Mouse (Mus musculus): ENCODE results near the gene Tmbim1. TPM values are rescaled to one million over a fixed set of nuclear protein-coding genes. Genes with fewer than 3 reads are reported as not detected.

Tmbim1 gene
- polyA plus RNA-seq (2012; fragmentation: generic; extraction: Trizol), result 10 to 100 TPM; 25.9 to 73.9 TPM

DNA sequence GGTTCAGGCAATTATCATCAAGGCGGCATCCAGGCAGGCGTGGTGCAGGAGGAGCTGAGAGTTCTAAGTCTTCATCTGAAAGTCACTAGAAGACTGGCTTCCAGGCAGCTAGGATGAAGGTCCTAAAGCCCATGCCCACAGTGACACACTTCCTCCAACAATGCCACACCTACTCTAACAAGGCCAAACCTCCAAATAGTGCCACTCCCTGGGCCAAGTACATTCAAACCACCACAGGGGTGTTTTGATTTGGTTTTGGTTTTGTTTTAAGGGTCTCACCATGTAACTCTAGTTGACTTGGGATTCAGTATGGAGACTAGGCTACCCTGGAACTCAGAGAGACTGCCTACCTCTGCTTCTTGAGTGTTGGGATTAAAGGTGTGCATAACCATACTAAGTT is at the start of gene Tmbim1:
Gene Tmbim1, minus strand, starts transcription at position 101 of the 400 bp plus-strand sequence.

DNA sequence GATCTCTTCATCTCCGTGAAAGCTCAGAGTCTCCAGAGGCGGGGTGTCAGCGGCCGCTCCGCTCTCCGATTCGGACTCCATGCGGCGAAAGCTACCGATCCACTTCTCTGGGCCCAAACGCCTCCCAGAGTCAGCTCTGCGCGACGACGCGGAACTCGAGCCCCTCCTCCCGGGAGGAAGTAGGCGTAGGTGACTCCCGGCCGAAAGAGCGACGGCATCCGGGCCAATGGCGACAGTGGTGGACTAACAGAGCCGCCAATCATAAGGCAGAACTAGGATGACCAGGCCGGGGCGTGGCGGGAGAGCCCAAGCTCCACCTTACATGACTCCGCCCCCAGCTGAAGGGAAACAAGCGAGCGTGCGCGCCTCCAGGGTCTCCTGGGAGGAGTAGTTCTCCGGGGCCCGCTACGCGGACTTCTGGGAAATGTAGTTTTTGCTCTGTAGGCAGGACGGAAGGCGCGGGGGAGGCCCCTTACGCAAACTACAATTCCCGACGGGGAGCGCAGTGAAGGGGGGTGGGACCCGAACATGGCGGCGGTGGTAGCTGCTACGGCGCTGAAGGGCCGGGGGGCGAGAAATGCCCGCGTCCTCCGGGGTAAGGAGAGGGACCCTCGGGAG is 20.8 kb downstream of the Tmbim1 start, which contains the start of the genes Aamp and Pnkd:
Gene Aamp, minus strand, starts transcription at position 196 of the 618 bp plus-strand sequence.
Gene Pnkd, plus strand, starts transcription at position 388 of the 618 bp plus-strand sequence.

DNA sequence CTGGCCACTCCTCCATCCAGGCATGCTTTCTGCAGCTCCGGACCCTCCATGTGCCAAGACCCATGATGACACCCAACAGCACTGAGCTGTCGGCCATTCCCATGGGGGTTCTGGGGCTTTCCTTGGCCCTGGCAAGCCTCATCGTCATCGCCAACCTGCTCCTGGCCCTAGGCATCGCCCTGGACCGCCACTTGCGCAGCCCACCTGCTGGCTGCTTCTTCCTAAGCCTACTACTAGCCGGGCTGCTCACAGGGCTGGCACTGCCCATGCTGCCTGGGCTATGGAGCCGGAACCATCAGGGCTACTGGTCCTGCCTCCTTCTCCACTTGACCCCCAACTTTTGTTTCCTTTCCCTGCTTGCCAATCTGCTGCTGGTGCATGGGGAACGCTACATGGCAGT is 26.9 kb downstream of the Tmbim1 start, which contains the start of gene Gpbar1:
Gene Gpbar1, plus strand, starts transcription at position 13 of the 400 bp plus-strand sequence.

Other genes with a start within 250 kb of the Tmbim1 start
- gene Tns1, start 181.2 kb downstream of the Tmbim1 start, polyA plus RNA-seq (2012; fragmentation: generic; extraction: Trizol), result 10 to 100 TPM; 10.5 to 17.3 TPM
- gene Rufy4, start 180.1 kb downstream of the Tmbim1 start, polyA plus RNA-seq (2012; fragmentation: generic; extraction: Trizol), result under 1 TPM; 0.08 to 0.47 TPM
- gene Cxcr2, start 151.6 kb downstream of the Tmbim1 start, polyA plus RNA-seq (2012; fragmentation: generic; extraction: Trizol), result under 1 TPM in 1 of 2 experiments, not detected in 1; 0.01 TPM
- gene Cxcr1, start 111.0 kb downstream of the Tmbim1 start, polyA plus RNA-seq (2012; fragmentation: generic; extraction: Trizol), result under 1 TPM in 1 of 2 experiments, not detected in 1; 0.06 TPM
- 100 to 1,000 TPM in 1 of 2 experiments, 10 to 100 TPM in 1; 41.4 to 154 TPM for gene Arpc2, start 69.5 kb downstream of the Tmbim1 start, polyA plus RNA-seq (2012; fragmentation: generic; extraction: Trizol)
- gene Gpbar1, start 27.1 kb downstream of the Tmbim1 start, polyA plus RNA-seq (2012; fragmentation: generic; extraction: Trizol), result under 1 TPM; 0.05 to 0.08 TPM
- 100 to 1,000 TPM; 121 to 202 TPM for gene Aamp, start 20.9 kb downstream of the Tmbim1 start, polyA plus RNA-seq (2012; fragmentation: generic; extraction: Trizol)
- gene Pnkd, start 20.7 kb downstream of the Tmbim1 start, polyA plus RNA-seq (2012; fragmentation: generic; extraction: Trizol), result 100 to 1,000 TPM in 1 of 2 experiments, 10 to 100 TPM in 1; 49.4 to 116 TPM
- under 1 TPM in 1 of 2 experiments, not detected in 1; 0.19 TPM for gene Catip, start 56.5 kb upstream of the Tmbim1 start, polyA plus RNA-seq (2012; fragmentation: generic; extraction: Trizol)
- gene Slc11a1, start 69.6 kb upstream of the Tmbim1 start, polyA plus RNA-seq (2012; fragmentation: generic; extraction: Trizol), result 1 to 10 TPM in 1 of 2 experiments, under 1 TPM in 1; 0.58 to 1.7 TPM
- gene Ctdsp1, start 85.9 kb upstream of the Tmbim1 start, polyA plus RNA-seq (2012; fragmentation: generic; extraction: Trizol), result 100 to 1,000 TPM in 1 of 2 experiments, 10 to 100 TPM in 1; 71.9 to 105 TPM
- under 1 TPM in 1 of 2 experiments, not detected in 1; 0.11 TPM for gene Vil1, start 103.8 kb upstream of the Tmbim1 start, polyA plus RNA-seq (2012; fragmentation: generic; extraction: Trizol)
- 10 to 100 TPM; 13.1 to 22.0 TPM for gene Cnot9, start 200.4 kb upstream of the Tmbim1 start, polyA plus RNA-seq (2012; fragmentation: generic; extraction: Trizol)
- under 1 TPM; 0.18 to 0.83 TPM for gene Plcd4, start 237.3 kb upstream of the Tmbim1 start, polyA plus RNA-seq (2012; fragmentation: generic; extraction: Trizol)
- 1 to 10 TPM in 1 of 2 experiments, under 1 TPM in 1; 0.22 to 1.4 TPM for gene Usp37, start 238.7 kb upstream of the Tmbim1 start, polyA plus RNA-seq (2012; fragmentation: generic; extraction: Trizol)

Measured in C3H10T1/2 (cell line).